Comparison of ENCODE assay signal across 13 mouse cellular contexts in genomic region chr16:35109156-35109555, GRCm38 (mm10). TPM values are rescaled to one million over a fixed set of nuclear protein-coding genes. Genes with fewer than 3 reads are reported as not detected.
DNase-seq lines count a peak whose midpoint lies in the region; ATAC-seq lines count a peak whose summit lies in the region.
"Had no signal": no experiment of that assay in that cellular context is flagged by ENCODE, and none has a peak within 500 bp of the region (broad histone marks: within the 10 kb centered on the region; RNA-seq: fewer than 3 reads in every experiment).

No protein-coding gene starts in this region.

- peak overlapping the region; percentile 83 for H3K27ac ChIP-seq in heart, embryonic 16.5 days (ENCODE audit: low read length)
- H3K27ac ChIP-seq in midbrain, embryonic 14.5 days (replicated peaks; ENCODE audit: low read depth, low read length), result no peak overlapping the region
- H3K27ac ChIP-seq in midbrain, embryonic 13.5 days, result no peak overlapping the region
- no peak overlapping the region for H3K27ac ChIP-seq in embryonic facial prominence, embryonic 14.5 days (replicated peaks; ENCODE audit: low read depth, low read length)
- H3K27ac ChIP-seq: gastrocnemius, adult 2 months had no signal

- H3K4me1 ChIP-seq in heart, embryonic 16.5 days (ENCODE audit: control insufficient read depth, insufficient read depth, low read length), result peaks cover 23% of the 10 kb centered on the region
- H3K4me1 ChIP-seq in midbrain, embryonic 14.5 days (ENCODE audit: control insufficient read depth, insufficient read depth, low read length), result peaks cover 7% of the 10 kb centered on the region
- peaks cover 11% of the 10 kb centered on the region for H3K4me1 ChIP-seq in midbrain, embryonic 13.5 days (replicated peaks)
- peaks cover 31% of the 10 kb centered on the region for H3K4me1 ChIP-seq in embryonic facial prominence, embryonic 14.5 days (ENCODE audit: control insufficient read depth, insufficient read depth, low read length)

- no peaks in the 10 kb centered on the region for H3K27me3 ChIP-seq in heart, embryonic 16.5 days (ENCODE audit: control insufficient read depth, insufficient read depth, low read length)
- no peaks in the 10 kb centered on the region for H3K27me3 ChIP-seq in midbrain, embryonic 14.5 days (ENCODE audit: control insufficient read depth, insufficient read depth, low read length)
- no peaks in the 10 kb centered on the region for H3K27me3 ChIP-seq in midbrain, embryonic 13.5 days
- no peaks in the 10 kb centered on the region for H3K27me3 ChIP-seq in embryonic facial prominence, embryonic 14.5 days (replicated peaks; ENCODE audit: control insufficient read depth, insufficient read depth, low read length)

- H3K4me3 ChIP-seq in heart, embryonic 16.5 days (ENCODE audit: low read length), result no peak overlapping the region
- no peak overlapping the region for H3K4me3 ChIP-seq in midbrain, embryonic 14.5 days (replicated peaks; ENCODE audit: low read depth, low read length)
- H3K4me3 ChIP-seq in midbrain, embryonic 13.5 days (replicated peaks), result no peak overlapping the region
- H3K4me3 ChIP-seq in embryonic facial prominence, embryonic 14.5 days (ENCODE audit: low read depth, low read length), result no peak overlapping the region
- H3K4me3 ChIP-seq: erythroblast, embryonic 14.5 days; gastrocnemius, adult 2 months had no signal

- ATAC-seq in heart, embryonic 16.5 days (replicated peaks; ENCODE audit: extremely low read depth, insufficient read depth, low FRiP score), result no peak
- no peak for ATAC-seq in midbrain, embryonic 14.5 days (ENCODE audit: low FRiP score, low TSS enrichment)
- ATAC-seq in midbrain, embryonic 13.5 days, result no peak
- no peak for ATAC-seq in embryonic facial prominence, embryonic 14.5 days (ENCODE audit: low read depth)

- H3K9ac ChIP-seq in heart, embryonic 16.5 days (ENCODE audit: low read length), result no peak overlapping the region
- H3K9ac ChIP-seq in midbrain, embryonic 14.5 days (replicated peaks; ENCODE audit: low read length), result no peak overlapping the region
- no peak overlapping the region for H3K9ac ChIP-seq in midbrain, embryonic 13.5 days (replicated peaks)
- H3K9ac ChIP-seq in embryonic facial prominence, embryonic 14.5 days (ENCODE audit: low read depth, low read length), result no peak overlapping the region

- DNase-seq in heart, adult 18-20 months, result no peak
- peak; percentile 27 for DNase-seq in midbrain, embryonic 14.5 days
- DNase-seq in embryonic facial prominence, embryonic 14.5 days (ENCODE audit: low spot score), result peak; percentile 70
- peak; percentile 32 to 62 for DNase-seq in lung, postnatal 4 days
- DNase-seq in layer of hippocampus, adult 8-10 months (ENCODE audit: low spot score in 2 of 2), result no peak
- DNase-seq in frontal cortex, postnatal 10 days (ENCODE audit: low spot score in 2 of 2), result no peak
- DNase-seq: cerebellum, adult 9-10 months; gastrocnemius, adult 2 months; liver had no signal

- no peak overlapping the region for H3K4me2 ChIP-seq in heart, embryonic 16.5 days (ENCODE audit: low read depth, low read length)
- no peak overlapping the region for H3K4me2 ChIP-seq in midbrain, embryonic 14.5 days (ENCODE audit: low read length)
- H3K4me2 ChIP-seq in midbrain, embryonic 13.5 days (replicated peaks), result no peak overlapping the region
- H3K4me2 ChIP-seq in embryonic facial prominence, embryonic 14.5 days (ENCODE audit: low read depth, low read length), result 0 out of 2 replicates have a peak overlapping the region, but pooled peaks have one; percentile 10

- no peaks in the 10 kb centered on the region for H3K36me3 ChIP-seq in heart, embryonic 16.5 days (ENCODE audit: control insufficient read depth, insufficient read depth)
- 0 out of 2 replicates have a peak, but pooled peaks cover 12% of the 10 kb centered on the region for H3K36me3 ChIP-seq in midbrain, embryonic 14.5 days (ENCODE audit: control insufficient read depth, insufficient read depth, low read length)
- peaks cover 14% of the 10 kb centered on the region; the same call in 1 of the 2 replicates for H3K36me3 ChIP-seq in midbrain, embryonic 13.5 days
- 0 out of 2 replicates have a peak, but pooled peaks cover 3% of the 10 kb centered on the region for H3K36me3 ChIP-seq in embryonic facial prominence, embryonic 14.5 days (ENCODE audit: control insufficient read depth, insufficient read depth, low read length)

- WGBS in heart, embryonic 16.5 days, result 32% methylated on average over 8 of the region's 8 CpGs
- 70% methylated on average over 8 of the region's 8 CpGs for WGBS in midbrain, embryonic 14.5 days
- WGBS in midbrain, embryonic 13.5 days, result 69% methylated on average over 8 of the region's 8 CpGs
- WGBS in embryonic facial prominence, embryonic 14.5 days, result 24% methylated on average over 8 of the region's 8 CpGs

- H3K9me3 ChIP-seq in heart, embryonic 16.5 days (replicated peaks; ENCODE audit: control insufficient read depth, low read length), result no peaks in the 10 kb centered on the region
- no peaks in the 10 kb centered on the region for H3K9me3 ChIP-seq in midbrain, embryonic 14.5 days (ENCODE audit: control insufficient read depth, low read length)
- H3K9me3 ChIP-seq in midbrain, embryonic 13.5 days, result no peaks in the 10 kb centered on the region
- H3K9me3 ChIP-seq in embryonic facial prominence, embryonic 14.5 days (ENCODE audit: control insufficient read depth, low read length), result no peaks in the 10 kb centered on the region

RNA-seq across cellular contexts. Expression of gene Adcy5, which starts 45.5 kb away (rescaled TPM):
- 9.2 and 10.3 TPM in 2 replicates for polyA plus RNA-seq in heart, embryonic 16.5 days (2015; fragmentation: Nextera tagmentation; extraction: Ambion mirVana)
- total RNA-seq in heart, adult 18-20 months (2021), result 10 to 100 TPM; 48.4 to 52.4 TPM
- polyA plus RNA-seq in midbrain, embryonic 14.5 days (2014; fragmentation: Nextera tagmentation; extraction: Ambion mirVana), result 8.4 and 8.7 TPM in 2 replicates
- 4.5 and 6.0 TPM in 2 replicates for polyA plus RNA-seq in midbrain, embryonic 13.5 days (2015; fragmentation: Nextera tagmentation; extraction: Ambion mirVana)
- polyA plus RNA-seq in embryonic facial prominence, embryonic 14.5 days (2014; fragmentation: Nextera tagmentation; extraction: Ambion mirVana), result 2.8 and 3.1 TPM in 2 replicates
- 10 to 100 TPM; 71.1 to 81.2 (median 79.8) TPM for total RNA-seq in layer of hippocampus, adult 8-10 months (2022)
- total RNA-seq: megakaryocyte-erythroid progenitor cell, adult 5-6 weeks had no signal
- polyA plus RNA-seq: erythroblast, embryonic 14.5 days had no signal

Comparison
In these comparisons a context has a peak if more than half of its experiments do, and no peak if none do; other contexts are left out.
1. DNase-seq: peak in midbrain, embryonic 14.5 days (single experiment), embryonic facial prominence, embryonic 14.5 days (single experiment) and lung, postnatal 4 days (2 of 2); none in heart, adult 18-20 months (0 of 2), layer of hippocampus, adult 8-10 months (0 of 2) and frontal cortex, postnatal 10 days (0 of 2).